Mouse (Mus musculus) G1E (cell line): ENCODE results near the gene A030005K14Rik.

Experiments used
- CTCF ChIP-seq: IDR thresholded peaks from 2 replicates; pipeline ENCODE4 v1.5.1; 2012; ENCODE audit warnings: low read depth, low read length, inconsistent platforms, mixed read lengths
- GATA1 ChIP-seq: IDR thresholded peaks from 2 replicates; pipeline ENCODE4 v1.6.1; 2012; ENCODE audit warnings: borderline replicate concordance, low read length, inconsistent platforms, mixed read lengths
- GATA2 ChIP-seq: IDR thresholded peaks from 2 replicates; pipeline ENCODE4 v1.6.1; 2012; ENCODE audit warnings: low read depth, low read length, inconsistent platforms, borderline replicate concordance
- POLR2AphosphoS5 ChIP-seq: IDR thresholded peaks from 2 replicates; pipeline ENCODE4 v1.6.1; 2012; ENCODE audit warnings: low read depth, low read length, inconsistent platforms; ENCODE audit not compliant: insufficient replicate concordance
- TAL1 ChIP-seq: conservative IDR thresholded peaks from 2 replicates; pipeline ENCODE4 v1.6.1; 2012; ENCODE audit warnings: low read depth, low read length, inconsistent platforms, mixed read lengths

DNA sequence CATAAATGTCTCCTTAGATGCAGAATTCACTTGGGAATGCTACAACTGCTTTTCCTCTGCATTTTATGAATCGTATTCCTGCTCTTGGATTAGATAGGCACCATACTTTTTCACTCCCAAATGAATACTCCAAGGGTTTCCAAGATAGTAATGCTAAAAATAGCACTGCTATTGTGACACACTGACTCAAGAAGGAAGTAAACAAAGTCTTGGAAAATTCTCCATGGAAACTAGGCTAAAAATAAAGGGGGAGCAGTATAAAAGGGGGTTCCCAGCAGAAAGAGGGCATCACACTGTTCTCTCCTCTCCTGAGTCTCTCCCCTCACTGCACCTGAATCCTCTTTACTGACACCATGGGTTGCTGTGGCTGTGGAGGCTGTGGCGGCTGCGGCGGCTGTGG is 1.5 kb upstream of the A030005K14Rik start, which contains the start of gene Krtap28-13:
- TF ChIP-seq CTCF (no peak), GATA1 (no peak), GATA2 (no peak), POLR2AphosphoS5 (no peak), TAL1 (no peak)
